Mouse (Mus musculus) heart, adult 8-10 months (tissue): ENCODE measurements around the gene Kazn. TPM values are rescaled to one million over a fixed set of nuclear protein-coding genes. Genes with fewer than 3 reads are reported as not detected.

Experiments
- DNase-seq: peaks from one replicate; pipeline ENCODE4 v3.0.0; 2022; ENCODE audit warnings: low spot score
- total RNA-seq, 4 experiments: library from RNA; stranded (reverse); gene quantifications; 2 replicates each; pipeline ENCODE4 v1.2.4; 2022

Gene Kazn
- total RNA-seq, 4 experiments from 2014 or later, result 2.9 to 4.0 (median 3.5) TPM

DNA sequence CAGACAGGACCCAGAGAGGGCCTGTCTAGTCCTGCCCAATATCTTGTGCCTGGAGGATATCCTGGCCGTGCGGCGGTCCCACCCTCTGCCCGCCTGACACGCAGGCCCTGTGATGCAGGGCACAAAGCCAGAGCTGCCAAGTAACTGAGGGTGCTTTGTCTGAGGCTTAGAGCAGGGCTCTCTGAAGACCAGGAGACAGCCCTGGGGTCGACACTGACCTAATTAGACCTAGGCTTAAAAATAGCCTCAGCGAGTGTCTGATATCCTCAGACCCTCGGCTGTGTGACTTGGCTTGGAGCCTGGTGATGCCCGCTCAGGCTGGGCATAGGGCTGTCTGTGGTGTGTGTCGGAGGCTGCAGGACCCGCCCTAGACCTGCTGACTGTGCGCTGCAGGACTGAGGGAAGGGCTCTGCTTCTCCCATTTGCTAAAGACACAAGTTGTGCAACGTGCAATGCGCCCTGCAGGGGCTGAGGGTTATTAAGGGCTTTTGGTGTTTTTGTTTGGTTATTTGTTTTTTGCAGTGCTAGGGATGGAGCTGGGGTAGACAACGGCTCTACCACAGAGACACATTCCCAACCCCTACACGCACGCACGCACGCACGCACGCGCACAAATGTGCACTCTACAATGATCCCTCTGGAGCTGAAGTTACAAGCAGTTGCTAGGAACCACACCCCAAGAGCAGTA lies 181.5 kb downstream of the Kazn start:
- DNase-seq, result no peak

DNA sequence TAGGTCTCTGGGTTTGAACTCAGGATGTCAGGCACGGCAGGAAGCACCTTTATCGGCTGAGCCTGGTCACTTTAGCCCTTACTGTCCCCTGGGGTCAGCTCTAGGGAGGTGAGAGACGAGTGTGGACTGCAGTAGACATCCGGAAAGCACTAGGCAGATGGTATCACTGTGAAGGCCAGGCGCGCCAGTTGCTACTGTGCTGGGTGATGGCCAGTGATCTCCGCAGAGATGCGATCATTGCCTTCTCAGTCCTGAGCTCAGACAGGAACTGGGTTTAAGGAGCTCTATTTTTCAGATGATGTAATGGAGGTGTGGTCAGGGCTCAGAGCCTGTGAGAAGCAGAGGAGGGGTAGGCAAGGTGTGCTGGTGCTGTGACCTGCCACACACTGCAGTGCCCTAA lies 183.6 kb downstream of the Kazn start:
- no peak for DNase-seq

DNA sequence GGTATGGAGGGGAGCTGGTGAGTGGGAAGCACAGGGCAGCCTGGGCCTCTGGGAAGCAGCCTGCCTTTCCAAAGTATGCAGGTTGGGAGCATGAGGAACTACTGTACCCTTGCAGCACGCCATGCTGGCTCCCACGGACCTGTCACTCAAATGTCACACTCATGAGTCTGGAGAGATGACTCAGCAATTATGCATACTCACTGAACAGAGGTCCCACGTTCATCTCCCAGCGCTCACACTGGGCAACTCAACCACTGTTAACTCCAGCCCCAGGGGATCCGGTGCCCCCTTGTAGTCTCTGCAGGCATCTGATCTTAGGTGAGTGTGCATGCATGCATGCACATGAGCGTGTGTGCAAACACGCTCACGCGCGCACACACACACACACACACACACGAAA lies 184.6 kb downstream of the Kazn start:
- DNase-seq, result no peak

DNA sequence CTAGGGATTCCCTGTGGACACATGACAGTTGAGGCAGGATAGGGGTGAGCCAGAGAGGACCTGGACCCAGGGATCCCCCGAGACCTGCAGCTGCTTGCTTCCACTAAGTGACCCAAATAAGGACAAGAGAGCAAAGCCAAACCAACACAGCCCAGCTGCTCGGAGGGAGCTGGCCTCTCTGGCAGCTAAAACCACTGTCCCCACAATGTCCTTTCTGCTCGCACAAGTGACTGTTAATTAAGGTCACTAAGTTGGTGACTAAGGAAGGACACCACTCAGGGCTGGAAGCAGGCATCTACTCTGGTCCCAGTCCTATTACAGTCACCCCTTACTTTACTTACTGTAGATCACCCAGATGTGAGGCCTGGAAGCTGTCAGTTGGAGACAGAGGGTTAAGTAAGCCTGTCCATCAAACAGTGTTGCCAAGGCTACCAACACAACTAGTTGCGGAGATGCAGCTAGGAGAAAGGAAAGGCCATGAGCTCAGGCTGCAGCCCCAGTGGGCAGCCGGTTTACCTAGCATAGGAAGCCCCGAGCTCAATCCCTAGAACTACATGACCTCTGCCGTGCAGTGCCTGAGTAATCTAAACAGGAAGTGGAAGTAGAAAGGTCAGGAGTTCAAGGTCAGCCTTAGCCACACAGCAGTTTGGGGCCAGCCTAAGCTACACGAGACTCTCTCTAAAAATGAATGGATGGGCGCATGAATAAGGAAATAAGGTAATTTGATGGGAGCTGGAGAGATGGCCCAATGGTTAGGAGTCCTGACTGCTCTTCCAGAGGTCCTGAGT lies 185.3 kb downstream of the Kazn start:
- no peak for DNase-seq

DNA sequence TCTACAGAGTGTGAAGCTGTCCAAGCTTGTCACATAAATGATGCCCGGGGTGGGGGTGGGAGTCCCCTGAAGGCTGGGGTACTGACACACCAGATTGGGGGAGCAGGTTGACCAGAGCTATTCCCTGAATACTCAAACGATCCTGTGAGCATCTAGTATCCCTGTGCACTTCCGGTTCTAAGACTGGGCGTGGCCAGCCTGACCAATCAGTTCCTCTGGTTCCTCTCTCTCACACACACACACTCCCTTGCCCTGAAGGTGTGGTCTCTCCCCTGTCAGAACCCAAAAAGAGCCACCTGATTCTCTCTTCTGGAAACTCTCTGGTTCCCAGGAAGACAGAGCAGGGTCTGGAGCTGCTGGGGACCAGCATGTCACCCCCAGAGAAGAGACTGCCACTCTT lies 185.9 kb downstream of the Kazn start:
- DNase-seq, result no peak

DNA sequence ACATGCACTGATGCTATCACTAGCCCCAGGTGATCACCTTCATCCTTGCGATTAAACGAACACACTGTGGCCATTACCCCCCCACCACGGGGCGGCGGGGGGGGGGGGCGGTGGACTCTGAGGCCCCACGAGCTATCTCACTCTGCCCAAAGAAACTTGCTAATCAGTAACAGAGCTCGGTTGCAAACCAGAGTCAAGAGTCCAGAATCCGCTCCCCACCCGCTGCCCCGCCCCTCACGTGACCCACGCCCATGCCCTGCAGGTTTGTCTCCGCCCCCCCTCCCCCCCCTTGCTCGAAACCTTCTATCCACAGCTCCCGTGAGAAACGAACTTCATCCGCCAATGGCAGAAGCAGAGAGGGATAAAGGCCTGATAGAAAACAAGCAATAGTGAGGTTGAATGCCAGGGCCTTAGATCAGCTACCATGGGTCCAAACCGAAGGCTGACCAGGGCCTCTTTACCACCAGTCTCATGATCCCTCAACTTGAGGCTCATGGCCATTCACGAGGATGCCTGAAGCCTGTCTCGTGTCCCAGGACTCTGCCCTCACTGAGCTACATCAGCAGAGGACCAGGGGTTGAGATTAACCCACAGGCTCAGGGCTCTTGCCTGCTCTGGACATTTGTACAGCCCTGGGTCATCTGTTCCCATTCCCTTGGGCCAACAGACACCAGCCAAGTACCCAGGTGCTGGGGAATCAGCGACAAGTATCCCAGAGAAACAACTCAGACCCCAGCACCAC lies 186.6 kb downstream of the Kazn start:
- no peak for DNase-seq

Other genes with a start within 250 kb of the Kazn start
- gene Fhad1, start 224.3 kb downstream of the Kazn start, total RNA-seq, result under 1 TPM; 0.26 to 0.41 (median 0.35) TPM
- gene Tmem51, start 155.1 kb downstream of the Kazn start, total RNA-seq, result 1 to 10 TPM; 4.4 to 5.4 (median 4.7) TPM